Mouse (Mus musculus): ENCODE results near the gene Cpne4. TPM values are rescaled to one million over a fixed set of nuclear protein-coding genes. Genes with fewer than 3 reads are reported as not detected.

Cpne4 gene
- total and polyA plus RNA-seq, 2 experiments = not detected

- TF ChIP-seq CTCF (IDR thresholded peaks at IDR 0.05; ENCODE audit: low read depth, low read length) (no peak), POLR2A (IDR thresholded peaks at IDR 0.05; ENCODE audit: extremely low read depth, insufficient read depth, low read length) (no peak)
- Histone ChIP-seq H3K9ac (ENCODE audit: low read depth, low read length) (no peak overlapping the region), H3K27ac (replicated peaks; ENCODE audit: insufficient read depth, low read depth, low read length) (no peak overlapping the region), H3K27me3 (ENCODE audit: control insufficient read depth, insufficient read depth, low read length) (no peaks in the 10 kb centered on the region), H3K36me3 (ENCODE audit: control insufficient read depth, insufficient read depth, low read length) (no peaks in the 10 kb centered on the region), H3K4me3 (ENCODE audit: insufficient read depth, low read depth, low read length) (no peak overlapping the region), H3K79me2 (ENCODE audit: control insufficient read depth, insufficient read depth, low read length) (no peaks in the 10 kb centered on the region), H3K4me1 (ENCODE audit: control insufficient read depth, insufficient read depth, low read length) (no peaks in the 10 kb centered on the region)
- no peak for DNase-seq (ENCODE audit: extremely low read depth, low read depth, low spot score)
- WGBS = 90% methylated on average over 7 of the region's 7 CpGs
These were observed 212.9 kb downstream of the Cpne4 start for GRCm38 (mm10) chr9:104760031-104760430.

GRCm38 (mm10) chr9:104776198-104776815 is 229.2 kb downstream of the Cpne4 start:
- Histone ChIP-seq H3K4me3 (ENCODE audit: insufficient read depth, low read depth, low read length) (no peak overlapping the region), H3K36me3 (ENCODE audit: control insufficient read depth, insufficient read depth, low read length) (no peaks in the 10 kb centered on the region), H3K27me3 (ENCODE audit: control insufficient read depth, insufficient read depth, low read length) (no peaks in the 10 kb centered on the region), H3K79me2 (ENCODE audit: control insufficient read depth, insufficient read depth, low read length) (no peaks in the 10 kb centered on the region), H3K27ac (replicated peaks; ENCODE audit: insufficient read depth, low read depth, low read length) (no peak overlapping the region), H3K4me1 (ENCODE audit: control insufficient read depth, insufficient read depth, low read length) (no peaks in the 10 kb centered on the region), H3K9ac (ENCODE audit: low read depth, low read length) (no peak overlapping the region)
- 84% methylated on average over 7 of the region's 7 CpGs for WGBS
- no peak for DNase-seq (ENCODE audit: extremely low read depth, low read depth, low spot score)
- TF ChIP-seq POLR2A (IDR thresholded peaks at IDR 0.05; ENCODE audit: extremely low read depth, insufficient read depth, low read length) (no peak), CTCF (IDR thresholded peaks at IDR 0.05; ENCODE audit: low read depth, low read length) (no peak)

GRCm38 (mm10) chr9:104777135-104777534 is 230.0 kb downstream of the Cpne4 start:
- Histone ChIP-seq H3K79me2 (ENCODE audit: control insufficient read depth, insufficient read depth, low read length) (no peaks in the 10 kb centered on the region), H3K4me1 (ENCODE audit: control insufficient read depth, insufficient read depth, low read length) (no peaks in the 10 kb centered on the region), H3K27me3 (ENCODE audit: control insufficient read depth, insufficient read depth, low read length) (no peaks in the 10 kb centered on the region), H3K27ac (replicated peaks; ENCODE audit: insufficient read depth, low read depth, low read length) (no peak overlapping the region), H3K9ac (ENCODE audit: low read depth, low read length) (no peak overlapping the region), H3K36me3 (ENCODE audit: control insufficient read depth, insufficient read depth, low read length) (no peaks in the 10 kb centered on the region), H3K4me3 (ENCODE audit: insufficient read depth, low read depth, low read length) (no peak overlapping the region)
- WGBS = 57% methylated on average over 3 of the region's 3 CpGs
- DNase-seq (ENCODE audit: extremely low read depth, low read depth, low spot score) = no peak
- TF ChIP-seq CTCF (IDR thresholded peaks at IDR 0.05; ENCODE audit: low read depth, low read length) = no peak

DNA sequence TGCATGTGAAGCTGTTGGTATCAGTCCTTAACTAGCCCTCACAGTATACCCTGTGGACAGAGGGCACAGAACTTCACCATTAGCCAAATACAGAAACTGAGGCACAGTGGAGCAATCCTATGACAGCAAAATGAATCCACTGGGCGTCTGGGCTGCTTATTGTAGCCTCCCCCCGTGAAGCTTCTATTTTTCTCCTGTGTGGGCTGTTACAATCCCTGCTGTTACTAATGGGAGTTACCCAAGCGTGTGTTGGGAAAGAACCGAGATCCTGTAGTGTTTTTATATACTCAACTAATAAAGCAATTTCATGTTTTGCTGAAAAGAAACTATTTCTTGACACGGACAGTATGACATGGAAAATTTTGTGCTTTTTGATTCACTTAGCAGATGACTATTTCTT is 230.7 kb downstream of the Cpne4 start:
- Histone ChIP-seq H3K79me2 (ENCODE audit: control insufficient read depth, insufficient read depth, low read length) (no peaks in the 10 kb centered on the region), H3K27me3 (ENCODE audit: control insufficient read depth, insufficient read depth, low read length) (no peaks in the 10 kb centered on the region), H3K4me1 (ENCODE audit: control insufficient read depth, insufficient read depth, low read length) (no peaks in the 10 kb centered on the region), H3K27ac (replicated peaks; ENCODE audit: insufficient read depth, low read depth, low read length) (no peak overlapping the region), H3K36me3 (ENCODE audit: control insufficient read depth, insufficient read depth, low read length) (no peaks in the 10 kb centered on the region), H3K9ac (ENCODE audit: low read depth, low read length) (no peak overlapping the region), H3K4me3 (ENCODE audit: insufficient read depth, low read depth, low read length) (no peak overlapping the region)
- WGBS = 73% methylated on average over 5 of the region's 5 CpGs
- no peak for DNase-seq (ENCODE audit: extremely low read depth, low read depth, low spot score)
- TF ChIP-seq CTCF (IDR thresholded peaks at IDR 0.05; ENCODE audit: low read depth, low read length) = no peak
- TF ChIP-seq POLR2A (IDR thresholded peaks at IDR 0.05; ENCODE audit: extremely low read depth, insufficient read depth, low read length) = no peak

GRCm38 (mm10) chr9:104796601-104797000 is 249.5 kb downstream of the Cpne4 start:
- H3K9ac ChIP-seq (ENCODE audit: low read depth, low read length) = no peak overlapping the region
- WGBS = 31% methylated on average over 2 of the region's 2 CpGs
- H3K79me2 ChIP-seq (ENCODE audit: control insufficient read depth, insufficient read depth, low read length) = no peaks in the 10 kb centered on the region
- H3K27me3 ChIP-seq (ENCODE audit: control insufficient read depth, insufficient read depth, low read length) = no peaks in the 10 kb centered on the region
- no peaks in the 10 kb centered on the region for H3K36me3 ChIP-seq (ENCODE audit: control insufficient read depth, insufficient read depth, low read length)
- no peak for DNase-seq (ENCODE audit: extremely low read depth, low read depth, low spot score)
- no peak overlapping the region for H3K27ac ChIP-seq (replicated peaks; ENCODE audit: insufficient read depth, low read depth, low read length)
- H3K4me3 ChIP-seq (ENCODE audit: insufficient read depth, low read depth, low read length) = no peak overlapping the region
- H3K4me1 ChIP-seq (ENCODE audit: control insufficient read depth, insufficient read depth, low read length) = no peaks in the 10 kb centered on the region
- TF ChIP-seq CTCF (IDR thresholded peaks at IDR 0.05; ENCODE audit: low read depth, low read length) (no peak), POLR2A (IDR thresholded peaks at IDR 0.05; ENCODE audit: extremely low read depth, insufficient read depth, low read length) (no peak)

DNA sequence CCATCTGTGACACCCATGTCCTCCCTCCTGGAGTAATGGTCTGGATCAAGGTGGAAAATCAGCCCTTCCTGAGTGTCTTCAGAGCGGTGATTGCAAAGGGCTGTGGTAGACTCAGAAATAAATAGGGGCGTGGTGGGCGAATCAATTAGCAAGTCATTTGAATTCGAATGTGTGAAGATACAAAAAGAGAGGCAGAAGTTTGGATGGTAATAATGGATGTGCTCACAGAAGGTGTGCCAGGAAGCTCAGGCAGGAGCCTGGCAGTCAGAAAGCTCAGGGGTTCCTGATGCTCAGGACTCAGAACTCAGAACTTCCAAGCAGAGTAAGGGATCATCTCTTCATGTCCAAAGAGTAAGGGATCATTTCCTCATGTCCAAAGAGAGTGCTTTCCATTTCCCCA is 257.7 kb downstream of the Cpne4 start:
- no peak for DNase-seq (ENCODE audit: extremely low read depth, low read depth, low spot score)
- no peak overlapping the region for H3K4me3 ChIP-seq (ENCODE audit: insufficient read depth, low read depth, low read length)
- no peaks in the 10 kb centered on the region for H3K4me1 ChIP-seq (ENCODE audit: control insufficient read depth, insufficient read depth, low read length)
- no peak overlapping the region for H3K9ac ChIP-seq (ENCODE audit: low read depth, low read length)
- H3K27me3 ChIP-seq (ENCODE audit: control insufficient read depth, insufficient read depth, low read length) = no peaks in the 10 kb centered on the region; the same call in 1 of the 2 replicates
- no peak overlapping the region for H3K27ac ChIP-seq (replicated peaks; ENCODE audit: insufficient read depth, low read depth, low read length)
- 75% methylated on average over 4 of the region's 4 CpGs for WGBS
- H3K79me2 ChIP-seq (ENCODE audit: control insufficient read depth, insufficient read depth, low read length) = no peaks in the 10 kb centered on the region
- H3K36me3 ChIP-seq (ENCODE audit: control insufficient read depth, insufficient read depth, low read length) = no peaks in the 10 kb centered on the region
- TF ChIP-seq POLR2A (IDR thresholded peaks at IDR 0.05; ENCODE audit: extremely low read depth, insufficient read depth, low read length) (no peak), CTCF (IDR thresholded peaks at IDR 0.05; ENCODE audit: low read depth, low read length) (no peak)
